Mouse (Mus musculus) lung, postnatal 0 days (tissue): Measurements from ENCODE around the gene Nat8f4. TPM values are rescaled to one million over a fixed set of nuclear protein-coding genes. Genes with fewer than 3 reads are reported as not detected.
"Not testable (repeated sequence)": the region's sequence is repeated elsewhere in the genome, so short reads cannot be mapped to it uniquely, and the experiment has no call there.

Source experiments
- ATAC-seq: fragments of 200-750 bp; cut with Nextera tagmentation; 2 replicates; pipeline ENCODE4 v1.8.0; 2017; ENCODE audit warnings: moderate library complexity
- DNase-seq: peaks from one replicate; pipeline ENCODE4 v3.0.0-alpha.2; 2016; ENCODE audit warnings: low spot score
- H3K27ac ChIP-seq: fragments of 300-500 bp; sonication (generic); 2 replicates; pipeline ENCODE4 v1.5.1; 2014; ENCODE audit warnings: antibody characterized with exemption, mild to moderate bottlenecking, low read length, mixed read lengths
- H3K27me3 ChIP-seq: fragments of 300-500 bp; sonication (generic); replicated peaks from 2 replicates; pipeline ENCODE4 v1.6.1; 2014; ENCODE audit warnings: low read length, mixed read lengths; ENCODE audit not compliant: insufficient read depth
- H3K36me3 ChIP-seq: fragments of 300-500 bp; sonication (generic); 2 replicates; pipeline ENCODE4 v1.6.1; 2014; ENCODE audit warnings: low read length, mixed read lengths; ENCODE audit not compliant: insufficient read depth
- H3K4me1 ChIP-seq: fragments of 300-500 bp; sonication (generic); 2 replicates; pipeline ENCODE4 v1.6.1; 2014; ENCODE audit warnings: antibody characterized with exemption, low read depth, low read length, mixed read lengths; ENCODE audit not compliant: insufficient read depth
- H3K4me2 ChIP-seq: fragments of 300-500 bp; sonication (generic); replicated peaks from 2 replicates; pipeline ENCODE4 v1.6.1; 2014; ENCODE audit warnings: low read depth, mild to moderate bottlenecking, low read length, moderate library complexity, mixed read lengths
- H3K4me3 ChIP-seq: fragments of 300-500 bp; sonication (generic); 2 replicates; pipeline ENCODE4 v1.5.1; 2014; ENCODE audit warnings: low read depth, low read length
- H3K9ac ChIP-seq: fragments of 300-500 bp; sonication (generic); replicated peaks from 2 replicates; pipeline ENCODE4 v1.6.1; 2014; ENCODE audit warnings: low read depth, mild to moderate bottlenecking
- H3K9me3 ChIP-seq: fragments of 300-500 bp; sonication (generic); 2 replicates; pipeline ENCODE4 v1.6.1; 2016; ENCODE audit warnings: low read length, mixed read lengths
- CTCF ChIP-seq: IDR thresholded peaks from 2 replicates; pipeline ENCODE4 v1.5.1; 2016; ENCODE audit warnings: antibody characterized with exemption, mild to moderate bottlenecking
- EP300 ChIP-seq: IDR thresholded peaks from 2 replicates; pipeline ENCODE4 v1.6.1; 2016; ENCODE audit warnings: antibody characterized with exemption, mild to moderate bottlenecking, control low read depth
- WGBS: fragments of 180-500 bp; shearing (Covaris S2); extraction: QIAGEN DNeasy Blood & Tissue Kit; methylation state at CpG from one replicate; pipeline ENCODE4 v1.1.7; 2014; 5-methylcytosine and 5-hydroxymethylcytosine counted together
- polyA plus RNA-seq: library from polyadenylated mRNA; unstranded; fragments of >200 nt; fragmentation: Nextera tagmentation; extraction: Ambion mirVana; gene quantifications from 2 replicates; pipeline ENCODE4 v1.2.1, GENCODE M21; 2015

Nat8f4 gene
- polyA plus RNA-seq, 1 experiment from 2014 or later = 2.6 TPM

DNA sequence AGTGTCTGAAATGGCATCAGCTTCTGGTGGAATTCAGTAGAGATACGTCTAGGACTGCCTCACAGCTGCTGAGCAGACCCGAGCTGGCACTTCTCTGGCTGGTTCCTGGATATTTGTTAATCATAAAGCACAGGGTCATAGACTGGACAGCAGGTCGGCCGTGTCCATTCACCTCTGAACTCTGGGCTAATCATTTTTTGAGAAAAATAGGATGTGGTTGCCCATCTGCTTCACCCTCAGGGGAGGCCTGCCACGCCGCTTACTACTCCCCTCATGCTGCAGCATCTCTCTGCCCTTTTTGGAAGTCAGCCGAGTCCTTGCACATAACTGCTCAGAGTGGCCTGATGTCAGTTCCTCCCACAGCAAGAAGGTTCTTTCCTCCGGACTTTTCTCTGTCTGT, 29.4 kb upstream of the Nat8f4 start:
- 85% methylated on average over 8 of the region's 8 CpGs for WGBS

DNA sequence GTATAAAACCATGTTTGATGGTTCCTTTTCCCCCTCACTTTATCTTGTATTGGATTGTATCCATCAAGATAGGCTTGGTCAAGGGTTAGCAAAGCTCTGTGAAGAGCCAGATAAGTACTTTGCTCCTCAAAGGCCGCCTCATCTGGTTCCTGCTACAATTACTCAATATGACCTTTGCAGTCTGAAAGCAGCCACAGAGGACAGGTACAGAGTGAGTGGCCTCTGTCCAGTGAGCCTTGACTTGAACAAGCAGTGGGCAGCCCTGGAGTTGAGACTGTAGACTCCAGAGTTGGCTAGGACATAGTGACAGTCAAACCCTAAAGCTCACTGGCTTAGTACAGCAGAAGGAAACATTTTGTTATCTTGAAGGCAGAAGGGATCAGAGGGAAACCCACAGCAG, 24.6 kb upstream of the Nat8f4 start:
- no peak for TF ChIP-seq EP300
- TF ChIP-seq CTCF = no peak
- Histone ChIP-seq H3K27ac (no peak overlapping the region), H3K4me1 (no peaks in the 10 kb centered on the region), H3K27me3 (no peaks in the 10 kb centered on the region), H3K9me3 (no peaks in the 10 kb centered on the region), H3K4me2 (no peak overlapping the region), H3K36me3 (peaks cover 12% of the 10 kb centered on the region; the same call in 1 of the 2 replicates), H3K9ac (no peak overlapping the region), H3K4me3 (no peak overlapping the region)
- ATAC-seq (no peak), DNase-seq (no peak)
- WGBS = 41% methylated on average over 1 of the region's 1 CpGs

More for the DNA sequence above, 29.4 kb upstream of the Nat8f4 start:
- no peak overlapping the region for H3K9ac ChIP-seq
- H3K27me3 ChIP-seq = no peaks in the 10 kb centered on the region
- DNase-seq = no peak
- no peak overlapping the region for H3K27ac ChIP-seq
- no peaks in the 10 kb centered on the region; the same call in 1 of the 2 replicates for H3K4me1 ChIP-seq
- no peaks in the 10 kb centered on the region for H3K9me3 ChIP-seq
- no peak overlapping the region for H3K4me3 ChIP-seq
- no peak overlapping the region for H3K4me2 ChIP-seq
- H3K36me3 ChIP-seq = 0 out of 2 replicates have a peak, but pooled peaks cover 2% of the 10 kb centered on the region
- TF ChIP-seq CTCF (no peak), EP300 (no peak)
- ATAC-seq = no peak

DNA sequence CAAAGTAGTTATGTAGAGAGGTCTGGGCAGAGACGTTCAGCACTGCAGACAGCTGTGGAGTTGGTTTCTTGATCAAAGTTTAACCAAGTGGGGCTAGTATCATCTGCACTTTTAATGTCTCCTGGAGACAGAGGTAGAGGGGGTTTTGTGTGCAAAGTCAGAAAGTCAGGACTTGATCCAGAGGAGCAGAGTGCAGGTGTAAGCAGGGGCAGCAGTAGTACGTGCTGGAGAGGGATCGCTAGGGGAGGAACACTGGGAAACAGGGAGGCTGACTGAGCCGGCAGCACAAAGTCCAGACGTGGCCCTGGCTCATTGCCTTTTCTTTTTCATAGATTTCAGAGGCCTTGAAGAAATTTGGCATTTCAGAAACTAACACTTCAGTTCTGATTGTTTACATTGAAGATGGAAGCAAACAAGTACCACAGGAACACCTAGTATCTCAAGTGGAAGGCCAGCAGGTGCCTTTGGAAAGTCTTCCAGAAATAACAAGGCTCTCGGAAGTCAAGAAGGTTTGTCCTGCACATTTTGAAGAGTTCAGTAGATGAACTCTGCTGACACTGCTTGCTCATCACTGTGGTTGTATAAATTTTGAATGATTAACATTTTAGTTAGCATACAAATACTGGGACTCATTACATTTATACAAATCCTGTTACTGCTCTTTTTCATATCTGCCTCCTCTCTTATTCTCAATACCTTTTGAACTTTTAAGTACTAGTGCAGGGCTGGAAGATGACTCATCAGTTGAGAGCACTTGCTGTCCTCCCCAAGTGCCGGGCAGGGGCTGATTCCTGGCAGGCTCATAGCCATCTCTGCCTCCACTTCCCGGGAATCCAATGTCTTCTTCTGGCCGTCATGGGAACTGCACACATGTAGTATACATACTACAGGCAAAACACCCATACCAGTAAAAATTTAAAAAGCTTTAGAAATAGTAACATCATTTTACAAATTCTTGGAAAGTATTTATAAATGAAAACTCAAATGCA, 23.1 kb upstream of the Nat8f4 start:
- no peak overlapping the region for H3K9ac ChIP-seq
- H3K4me3 ChIP-seq = no peak overlapping the region
- H3K36me3 ChIP-seq = peaks cover 12% of the 10 kb centered on the region; the same call in 1 of the 2 replicates
- no peak overlapping the region for H3K27ac ChIP-seq
- no peak for TF ChIP-seq CTCF
- no peak for TF ChIP-seq EP300
- ATAC-seq (no peak), DNase-seq (no peak)
- H3K27me3 ChIP-seq = no peaks in the 10 kb centered on the region
- no peaks in the 10 kb centered on the region for H3K4me1 ChIP-seq
- no peak overlapping the region for H3K4me2 ChIP-seq
- WGBS = 70% methylated on average over 9 of the region's 9 CpGs
- H3K9me3 ChIP-seq = no peaks in the 10 kb centered on the region

DNA sequence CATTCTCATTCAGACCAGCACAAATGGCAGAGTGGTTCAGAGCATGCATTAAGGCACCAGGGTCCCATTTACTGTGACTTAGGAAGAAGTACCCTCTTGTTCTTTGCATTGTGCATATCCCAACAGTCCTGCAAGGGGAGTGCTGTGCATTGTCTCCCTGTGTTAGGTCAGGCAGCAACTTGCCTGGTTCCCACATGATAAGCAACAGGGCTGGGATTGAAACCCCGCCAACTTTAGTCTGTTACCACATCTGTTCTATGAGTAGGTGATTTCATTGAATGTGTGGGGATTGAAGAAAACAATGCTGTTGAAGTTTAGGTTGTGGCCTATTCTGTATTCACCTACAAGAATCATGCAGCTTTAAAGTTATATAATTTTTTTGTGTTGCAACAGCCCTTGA, 22.0 kb upstream of the Nat8f4 start:
- no peak overlapping the region for H3K4me3 ChIP-seq
- no peaks in the 10 kb centered on the region for H3K9me3 ChIP-seq
- no peaks in the 10 kb centered on the region for H3K27me3 ChIP-seq
- 93% methylated on average over 1 of the region's 1 CpGs for WGBS
- no peaks in the 10 kb centered on the region for H3K4me1 ChIP-seq
- H3K4me2 ChIP-seq = no peak overlapping the region
- H3K9ac ChIP-seq = no peak overlapping the region
- ATAC-seq (no peak), DNase-seq (no peak)
- TF ChIP-seq EP300 = no peak
- no peak for TF ChIP-seq CTCF
- H3K27ac ChIP-seq = no peak overlapping the region
- peaks cover 12% of the 10 kb centered on the region; the same call in 1 of the 2 replicates for H3K36me3 ChIP-seq

DNA sequence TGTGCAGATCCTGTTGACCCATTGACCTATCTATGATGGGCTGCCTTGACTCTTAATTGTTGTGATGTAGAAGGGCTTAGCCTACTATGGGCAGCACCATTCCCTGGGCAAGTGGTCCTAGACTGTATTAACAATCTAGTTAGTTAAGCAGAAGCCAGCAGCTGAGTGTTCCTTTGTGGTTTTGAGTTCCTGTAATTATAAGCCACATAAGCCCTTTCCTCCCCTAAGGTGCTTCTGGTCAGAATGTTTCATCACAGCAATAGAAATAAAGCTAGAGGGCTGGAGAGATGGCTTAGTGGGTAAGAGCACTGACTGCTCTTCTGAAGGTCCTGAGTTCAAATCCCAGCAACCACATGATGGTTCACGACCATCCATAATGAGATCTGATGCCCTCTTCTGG, 19.0 kb upstream of the Nat8f4 start:
- no peaks in the 10 kb centered on the region for H3K4me1 ChIP-seq
- TF ChIP-seq EP300 = no peak
- H3K9me3 ChIP-seq = no peaks in the 10 kb centered on the region
- H3K9ac ChIP-seq = no peak overlapping the region
- H3K4me3 ChIP-seq = no peak overlapping the region
- ATAC-seq (no peak), DNase-seq (no peak)
- H3K4me2 ChIP-seq = no peak overlapping the region
- peaks cover 10% of the 10 kb centered on the region; the same call in 1 of the 2 replicates for H3K36me3 ChIP-seq
- WGBS = 90% methylated on average over 1 of the region's 1 CpGs
- H3K27ac ChIP-seq = no peak overlapping the region
- no peaks in the 10 kb centered on the region for H3K27me3 ChIP-seq

DNA sequence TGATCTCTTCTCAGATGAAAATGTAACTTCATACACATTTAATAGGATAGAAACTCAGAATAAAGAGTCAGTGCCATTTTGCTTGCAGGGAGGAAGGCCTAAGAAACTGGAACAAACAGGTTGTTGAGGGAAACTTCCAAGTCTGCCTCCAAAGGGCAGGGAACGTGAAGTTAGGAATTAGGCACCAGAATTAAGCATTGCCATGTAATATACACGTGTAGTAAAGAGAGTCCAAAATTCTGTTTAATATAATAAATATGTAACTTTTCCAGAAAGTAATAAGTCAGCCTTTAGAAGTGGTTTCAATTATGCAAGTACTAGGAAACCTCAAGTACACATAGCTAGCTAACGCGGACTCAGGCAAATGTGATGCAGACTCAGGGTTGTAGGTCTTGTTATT, 14.7 kb upstream of the Nat8f4 start:
- no peak for TF ChIP-seq EP300
- no peak for TF ChIP-seq CTCF
- H3K27ac ChIP-seq = no peak overlapping the region

DNA sequence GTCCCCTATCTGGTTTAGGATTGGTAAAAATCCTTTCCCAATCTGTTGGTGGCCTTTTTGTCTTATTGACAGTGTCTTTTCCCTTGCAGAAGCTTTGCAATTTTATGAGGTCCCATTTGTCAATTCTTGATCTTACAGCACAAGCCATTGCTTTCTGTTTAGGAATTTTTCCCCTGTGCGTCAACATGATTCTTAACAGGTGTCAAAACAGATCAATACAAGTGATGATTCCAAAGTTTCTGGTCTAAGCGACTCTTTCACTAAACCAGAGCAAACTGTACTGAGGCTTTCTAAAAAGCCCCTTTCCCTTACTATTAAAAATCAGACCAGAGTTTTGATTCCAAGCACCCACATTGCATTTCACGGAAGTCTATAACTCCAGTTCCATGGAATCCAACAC, 13.7 kb upstream of the Nat8f4 start:
- not testable (repeated sequence) for H3K9ac ChIP-seq, ATAC-seq, H3K4me2 ChIP-seq, H3K4me3 ChIP-seq, DNase-seq, H3K4me1 ChIP-seq, H3K9me3 ChIP-seq, H3K27ac ChIP-seq, H3K36me3 ChIP-seq, H3K27me3 ChIP-seq
- 94% methylated on average over 3 of the region's 3 CpGs for WGBS

More for the DNA sequence above, 14.7 kb upstream of the Nat8f4 start:
- 73% methylated on average over 4 of the region's 4 CpGs for WGBS
- H3K4me1 ChIP-seq = peaks cover 4% of the 10 kb centered on the region; the same call in 1 of the 2 replicates
- no peak overlapping the region for H3K4me2 ChIP-seq
- DNase-seq (no peak), ATAC-seq (no peak)
- H3K4me3 ChIP-seq = no peak overlapping the region
- H3K9me3 ChIP-seq = no peaks in the 10 kb centered on the region
- H3K9ac ChIP-seq = no peak overlapping the region
- no peaks in the 10 kb centered on the region for H3K27me3 ChIP-seq
- no peaks in the 10 kb centered on the region for H3K36me3 ChIP-seq
